Mouse (Mus musculus) layer of hippocampus, adult 8-10 months (tissue): ENCODE results near the gene Repin1. TPM values are rescaled to one million over a fixed set of nuclear protein-coding genes. Genes with fewer than 3 reads are reported as not detected.

Experiments used
- DNase-seq, 2 experiments: peaks; one replicate each; pipeline ENCODE4 v3.0.0; 2022; ENCODE audit warnings: low spot score in 2 of 2
- total RNA-seq, 4 experiments: library from RNA; stranded (reverse); gene quantifications; 2 replicates each; pipeline ENCODE4 v1.2.4; 2022

Repin1 gene
- total RNA-seq, 4 experiments from 2014 or later, result 46.3 to 57.9 (median 53.6) TPM

- no peak for DNase-seq
Measured at GRCm38 (mm10) chr6:48623460-48623859, 29.8 kb downstream of the Repin1 start.

GRCm38 (mm10) chr6:48626464-48626863, 32.8 kb downstream of the Repin1 start, which contains the start of gene AI854703:
Gene AI854703, plus strand, starts transcription at chr6:48626764.
- DNase-seq, result no peak

- peak; percentile 51 to 65 for DNase-seq
Measured at GRCm38 (mm10) chr6:48626984-48627383, 33.3 kb downstream of the Repin1 start.

- no peak for DNase-seq
Measured at GRCm38 (mm10) chr6:48627511-48627924, 33.8 kb downstream of the Repin1 start.

GRCm38 (mm10) chr6:48628377-48628776, 34.7 kb downstream of the Repin1 start:
- DNase-seq, result no peak

- peak in 1 of 2 experiments; percentile 50 for DNase-seq
Measured at GRCm38 (mm10) chr6:48628808-48629660, 35.4 kb downstream of the Repin1 start.

- DNase-seq, result no peak
Measured at GRCm38 (mm10) chr6:48629661-48630034, 36.0 kb downstream of the Repin1 start.

- DNase-seq, result no peak
Measured at GRCm38 (mm10) chr6:48630831-48631230, 37.1 kb downstream of the Repin1 start.

- no peak for DNase-seq
Measured at GRCm38 (mm10) chr6:48635105-48635504, 41.4 kb downstream of the Repin1 start.

GRCm38 (mm10) chr6:48636515-48636914, 42.8 kb downstream of the Repin1 start:
- no peak for DNase-seq

GRCm38 (mm10) chr6:48637811-48638500, 44.3 kb downstream of the Repin1 start:
- DNase-seq, result no peak

- no peak for DNase-seq
Measured at GRCm38 (mm10) chr6:48638553-48638952, 44.9 kb downstream of the Repin1 start.

GRCm38 (mm10) chr6:48641391-48641790, 47.7 kb downstream of the Repin1 start:
- no peak for DNase-seq

- DNase-seq, result no peak
Measured at GRCm38 (mm10) chr6:48642764-48643292, 49.1 kb downstream of the Repin1 start.

GRCm38 (mm10) chr6:48645660-48646308, 52.1 kb downstream of the Repin1 start:
- peak in 1 of 2 experiments; percentile 66 for DNase-seq

- DNase-seq, result no peak
Measured at GRCm38 (mm10) chr6:48646309-48646690, 52.6 kb downstream of the Repin1 start.

- no peak for DNase-seq
Measured at GRCm38 (mm10) chr6:48646995-48647394, 53.3 kb downstream of the Repin1 start, which contains the start of gene Gimap8. Gene Gimap8, plus strand, starts transcription at chr6:48647234.

- no peak for DNase-seq
Measured at GRCm38 (mm10) chr6:48647611-48648010, 53.9 kb downstream of the Repin1 start.
